Mouse (Mus musculus) E14TG2a.4 (cell line): ENCODE data around the gene Slain2.

Experiments used
- CTCF ChIP-seq: conservative IDR thresholded peaks from 2 replicates; pipeline ENCODE4 v1.5.1; 2014; ENCODE audit warnings: low read length
- NANOG ChIP-seq: IDR thresholded peaks from 2 replicates; pipeline ENCODE4 v1.6.1; 2014; ENCODE audit warnings: borderline replicate concordance, low read length, mixed read lengths
- POU5F1 ChIP-seq: IDR thresholded peaks from 2 replicates; pipeline ENCODE4 v1.6.1; 2014; ENCODE audit warnings: low read length, borderline replicate concordance

DNA sequence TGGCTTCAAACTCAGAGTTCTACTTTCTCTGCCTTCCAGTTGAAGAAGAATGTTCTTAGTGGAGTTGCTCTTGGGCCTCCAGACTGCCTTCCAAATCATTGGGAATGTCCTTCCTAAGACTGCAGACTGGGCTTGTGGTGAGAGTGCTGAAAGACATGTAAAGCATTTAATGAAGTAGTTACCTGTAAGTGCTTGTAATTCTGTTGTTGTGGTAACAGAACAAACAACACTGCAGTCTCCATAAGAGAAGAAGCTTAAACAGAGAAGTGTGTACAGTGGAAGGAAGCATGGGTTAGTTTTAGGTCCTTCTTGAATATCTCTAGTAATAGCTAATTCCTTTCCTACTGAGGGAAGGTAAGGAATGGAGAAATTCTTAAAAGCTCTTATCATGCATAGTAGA is 13.0 kb downstream of the Slain2 start:
- TF ChIP-seq CTCF (no peak), NANOG (no peak), POU5F1 (no peak)
